Mouse (Mus musculus): ENCODE measurements around the gene Sdhaf4. TPM values are rescaled to one million over a fixed set of nuclear protein-coding genes. Genes with fewer than 3 reads are reported as not detected.

Sdhaf4 gene
- 88.9 and 91.6 TPM in 2 replicates for polyA plus RNA-seq (2016; fragmentation: Nextera tagmentation; extraction: Ambion mirVana)

DNA sequence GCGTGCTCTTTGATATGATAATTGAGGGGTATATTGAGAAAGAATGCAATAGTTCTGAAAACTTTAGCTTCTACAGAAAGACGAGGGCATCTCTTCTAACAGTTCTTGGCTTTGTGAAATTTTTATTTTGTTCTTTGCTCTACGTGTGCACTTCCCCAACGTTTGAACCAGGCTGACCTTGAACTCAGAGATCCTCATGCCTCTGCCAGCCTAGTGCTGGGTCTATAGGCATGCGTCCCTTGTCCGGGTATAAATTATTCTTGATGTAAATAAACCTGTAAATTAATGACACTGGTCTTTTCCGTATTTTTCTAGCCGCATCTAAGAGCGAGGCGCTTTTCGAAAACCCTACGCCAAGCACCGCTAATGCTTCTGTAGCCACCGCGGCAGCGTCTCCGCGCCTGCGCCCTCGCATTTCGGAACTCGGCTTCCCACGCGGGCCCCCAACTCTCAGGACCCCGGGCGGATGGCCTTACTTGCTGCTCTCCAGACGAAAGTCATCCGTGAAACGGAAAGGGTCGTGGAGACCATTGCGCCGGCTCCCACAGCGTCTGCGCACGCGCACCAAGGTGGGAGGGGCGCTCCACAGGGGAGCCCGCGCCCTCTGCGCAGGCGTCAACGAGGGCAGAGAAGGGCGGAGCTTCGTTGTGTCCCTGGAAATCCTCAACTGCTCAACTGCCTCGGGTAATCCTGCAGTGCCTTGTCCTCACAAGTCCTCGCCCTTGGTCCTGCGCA lies at the start of gene Sdhaf4:
Gene Sdhaf4, minus strand, starts transcription at position 587 of the 735 bp plus-strand sequence.
- 2% methylated on average over 47 of the region's 47 CpGs for WGBS
- peak; percentile 97 for ATAC-seq (ENCODE audit: low FRiP score, low read depth)
- H3K4me3 ChIP-seq: peak within 1 kb of the TSS; percentile 53

DNA sequence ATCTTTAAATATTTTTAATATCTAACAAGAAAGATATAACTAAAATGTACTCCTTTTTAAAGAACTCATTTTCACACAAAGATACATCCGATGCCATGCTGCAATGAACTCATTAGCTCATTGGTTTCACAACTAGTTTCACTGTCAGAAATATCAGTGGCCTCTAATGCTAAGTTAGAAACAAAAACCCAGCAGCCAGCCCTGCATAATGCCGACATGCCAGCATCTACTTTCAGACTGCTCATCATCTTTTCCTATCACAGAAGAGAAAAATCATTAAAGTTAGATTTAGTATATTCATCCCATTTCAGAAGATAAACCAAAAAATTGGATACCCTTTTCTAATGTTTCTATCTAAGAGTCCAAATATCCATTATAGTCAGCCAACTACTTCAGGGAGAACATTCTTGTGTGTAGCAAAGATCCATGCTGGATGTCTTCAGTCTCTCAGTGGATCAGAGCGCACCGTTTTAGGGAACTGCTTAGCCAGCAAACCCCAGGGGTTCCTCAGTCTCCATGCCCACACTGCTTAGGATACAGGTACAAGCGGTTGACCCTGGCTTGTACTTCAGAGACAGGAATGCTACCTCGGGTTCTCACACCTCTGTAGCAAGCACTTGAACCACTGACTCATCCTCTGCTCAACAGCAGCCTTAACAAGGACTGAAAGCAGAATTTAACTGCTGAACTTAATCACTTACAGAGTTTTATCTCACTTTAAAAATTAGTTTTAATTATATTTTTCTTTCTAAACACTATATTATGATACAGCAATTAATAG lies 41.5 kb upstream of the Sdhaf4 start:
- Histone ChIP-seq H3K4me2 (replicated peaks) (no peak overlapping the region), H3K4me1 (no peaks in the 10 kb centered on the region), H3K4me3 (no peak overlapping the region), H3K36me3 (peaks cover 11% of the 10 kb centered on the region), H3K27ac (replicated peaks) (no peak overlapping the region), H3K9me3 (no peaks in the 10 kb centered on the region), H3K9ac (replicated peaks) (no peak overlapping the region), H3K27me3 (no peaks in the 10 kb centered on the region)
- 79% methylated on average over 6 of the region's 6 CpGs for WGBS
- no peak for ATAC-seq (ENCODE audit: low FRiP score, low read depth)

More for the DNA sequence above, at the start of gene Sdhaf4:
- Histone ChIP-seq H3K9ac (replicated peaks) (peak within 1 kb of the TSS; percentile 69), H3K27me3 (no peaks in the 10 kb centered on the region), H3K27ac (replicated peaks) (peak within 1 kb of the TSS; percentile 84), H3K36me3 (0 out of 2 replicates have a peak, but pooled peaks cover 4% of the 10 kb centered on the region), H3K4me1 (peaks cover 6% of the 10 kb centered on the region; the same call in 1 of the 2 replicates), H3K9me3 (no peaks in the 10 kb centered on the region), H3K4me2 (replicated peaks) (peak within 1 kb of the TSS; percentile 61)

DNA sequence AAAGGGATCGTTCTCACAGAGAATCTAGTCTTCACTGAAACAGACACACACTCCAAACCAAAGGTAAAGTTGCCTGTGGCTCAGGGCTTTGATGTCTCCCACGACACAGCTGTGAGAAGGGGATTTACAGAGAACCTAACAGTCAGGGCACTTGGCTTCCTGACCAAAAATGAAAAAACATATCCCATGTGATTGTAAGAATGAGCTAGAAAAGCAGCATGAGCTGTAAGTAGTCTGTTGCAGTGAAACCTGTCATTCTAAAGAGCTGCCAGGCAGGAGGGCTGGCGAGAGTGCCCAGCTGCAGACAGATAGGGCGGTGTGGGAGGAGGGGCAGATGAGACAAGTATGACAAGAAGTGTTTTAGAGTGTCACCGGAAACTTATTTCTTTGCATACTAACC lies 40.2 kb upstream of the Sdhaf4 start:
- no peak for ATAC-seq (ENCODE audit: low FRiP score, low read depth)

DNA sequence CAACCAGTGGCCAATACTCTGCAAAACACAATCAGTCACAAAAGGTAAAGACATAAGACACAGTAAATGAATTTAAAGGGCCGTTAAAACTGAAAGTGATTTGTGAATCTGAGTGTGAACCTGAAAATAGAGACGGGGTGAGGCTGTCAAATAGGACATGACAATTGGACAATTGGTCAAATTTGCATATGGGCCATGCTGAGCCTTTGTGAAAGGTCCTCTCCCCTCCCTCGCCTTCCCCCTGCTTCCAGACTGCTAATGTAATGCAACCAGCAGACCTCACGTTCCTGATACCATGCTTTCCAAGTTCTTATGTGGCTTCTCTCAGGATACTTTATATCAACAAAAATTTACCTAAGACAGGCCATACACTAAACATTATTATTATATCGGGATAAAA lies 37.6 kb upstream of the Sdhaf4 start:
- no peaks in the 10 kb centered on the region for H3K9me3 ChIP-seq
- WGBS: 47% methylated on average over 5 of the region's 5 CpGs
- no peak overlapping the region for H3K4me3 ChIP-seq
- no peaks in the 10 kb centered on the region for H3K27me3 ChIP-seq
- peaks cover 6% of the 10 kb centered on the region; the same call in 1 of the 2 replicates for H3K36me3 ChIP-seq
- peak; percentile 72; the same call in 1 of the 2 replicates for ATAC-seq (ENCODE audit: low FRiP score, low read depth)
- no peak overlapping the region for H3K9ac ChIP-seq (replicated peaks)
- H3K4me1 ChIP-seq: no peaks in the 10 kb centered on the region
- H3K4me2 ChIP-seq (replicated peaks): no peak overlapping the region
- H3K27ac ChIP-seq (replicated peaks): no peak overlapping the region

More for the DNA sequence above, 40.2 kb upstream of the Sdhaf4 start:
- Histone ChIP-seq H3K27ac (replicated peaks) (no peak overlapping the region), H3K4me2 (replicated peaks) (no peak overlapping the region), H3K4me1 (no peaks in the 10 kb centered on the region), H3K36me3 (peaks cover 5% of the 10 kb centered on the region; the same call in 1 of the 2 replicates), H3K9me3 (no peaks in the 10 kb centered on the region), H3K27me3 (no peaks in the 10 kb centered on the region), H3K9ac (replicated peaks) (no peak overlapping the region), H3K4me3 (no peak overlapping the region)
- 77% methylated on average over 5 of the region's 5 CpGs for WGBS

- no peak overlapping the region for H3K4me2 ChIP-seq (replicated peaks)
- H3K4me1 ChIP-seq: no peaks in the 10 kb centered on the region
- H3K27ac ChIP-seq (replicated peaks): no peak overlapping the region
- no peak overlapping the region for H3K9ac ChIP-seq (replicated peaks)
- 87% methylated on average over 2 of the region's 2 CpGs for WGBS
- H3K4me3 ChIP-seq: no peak overlapping the region
- H3K27me3 ChIP-seq: no peaks in the 10 kb centered on the region
- no peak for ATAC-seq (ENCODE audit: low FRiP score, low read depth)
- no peaks in the 10 kb centered on the region for H3K9me3 ChIP-seq
- peaks cover 23% of the 10 kb centered on the region; the same call in 1 of the 2 replicates for H3K36me3 ChIP-seq
These were observed 28.4 kb upstream of the Sdhaf4 start for GRCm38 (mm10) chr1:24033759-24034423.

- Histone ChIP-seq H3K27me3 (no peaks in the 10 kb centered on the region), H3K27ac (replicated peaks) (no peak overlapping the region), H3K4me2 (replicated peaks) (no peak overlapping the region), H3K9me3 (no peaks in the 10 kb centered on the region), H3K4me1 (no peaks in the 10 kb centered on the region), H3K9ac (replicated peaks) (no peak overlapping the region), H3K36me3 (peaks cover 18% of the 10 kb centered on the region), H3K4me3 (no peak overlapping the region)
- ATAC-seq (ENCODE audit: low FRiP score, low read depth): no peak
- WGBS: 94% methylated on average over 6 of the region's 6 CpGs
These were observed 5.4 kb upstream of the Sdhaf4 start for GRCm38 (mm10) chr1:24010821-24011220.

- Histone ChIP-seq H3K4me1 (no peaks in the 10 kb centered on the region), H3K9me3 (no peaks in the 10 kb centered on the region), H3K9ac (replicated peaks) (no peak overlapping the region), H3K4me2 (replicated peaks) (no peak overlapping the region), H3K27me3 (no peaks in the 10 kb centered on the region), H3K27ac (replicated peaks) (no peak overlapping the region), H3K4me3 (no peak overlapping the region), H3K36me3 (peaks cover 18% of the 10 kb centered on the region)
- WGBS: 93% methylated on average over 6 of the region's 6 CpGs
- ATAC-seq (ENCODE audit: low FRiP score, low read depth): no peak
These were observed 4.6 kb upstream of the Sdhaf4 start for GRCm38 (mm10) chr1:24010016-24010415.

DNA sequence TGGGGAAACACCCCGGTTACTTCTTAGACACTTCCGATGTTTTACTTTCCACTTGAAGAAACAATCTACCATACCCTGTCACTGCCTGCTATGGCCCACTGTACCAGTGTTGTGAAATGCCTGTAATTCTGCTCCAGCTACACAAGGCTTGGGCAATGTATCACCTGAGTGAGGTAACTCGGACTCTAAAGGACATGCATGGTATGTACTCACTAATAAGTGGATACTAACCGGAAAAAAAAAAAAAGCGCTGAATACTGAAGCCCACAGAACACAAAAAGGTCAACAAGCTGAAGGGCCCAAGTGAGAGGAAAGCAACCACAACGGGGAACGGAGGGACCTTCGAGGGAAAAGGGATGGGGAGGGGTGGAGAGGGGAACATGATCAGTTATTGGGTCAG lies 2.2 kb upstream of the Sdhaf4 start:
- no peak for ATAC-seq (ENCODE audit: low FRiP score, low read depth)
- 86% methylated on average over 8 of the region's 8 CpGs for WGBS
- Histone ChIP-seq H3K9me3 (no peaks in the 10 kb centered on the region), H3K36me3 (0 out of 2 replicates have a peak, but pooled peaks cover 3% of the 10 kb centered on the region), H3K27ac (replicated peaks) (no peak overlapping the region), H3K9ac (replicated peaks) (no peak overlapping the region), H3K4me2 (replicated peaks) (no peak overlapping the region), H3K4me3 (no peak overlapping the region), H3K27me3 (no peaks in the 10 kb centered on the region), H3K4me1 (peaks cover 6% of the 10 kb centered on the region; the same call in 1 of the 2 replicates)

DNA sequence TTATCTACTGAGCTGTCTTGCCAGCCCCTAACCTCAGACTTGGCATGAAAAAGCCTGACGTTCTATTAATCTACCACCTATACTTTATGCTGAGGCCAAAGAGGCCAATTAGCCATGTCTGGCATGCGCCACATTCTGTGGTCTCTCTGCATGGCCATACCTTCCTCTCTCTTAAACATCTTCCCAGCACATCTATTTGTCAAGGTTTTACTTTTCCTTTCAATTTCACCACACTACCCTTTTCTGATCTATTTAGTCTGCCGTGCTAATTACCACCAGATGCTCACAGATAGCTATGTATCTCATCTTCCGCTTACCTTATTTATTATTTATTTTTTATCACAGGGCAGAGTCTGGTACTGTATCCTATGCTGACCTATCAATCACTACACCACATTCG lies 6.1 kb downstream of the Sdhaf4 start:
- Histone ChIP-seq H3K4me1 (peaks cover under 1% of the 10 kb centered on the region; the same call in 1 of the 2 replicates), H3K27me3 (no peaks in the 10 kb centered on the region), H3K4me2 (replicated peaks) (no peak overlapping the region), H3K4me3 (no peak overlapping the region), H3K9ac (replicated peaks) (no peak overlapping the region), H3K9me3 (no peaks in the 10 kb centered on the region), H3K36me3 (peaks cover 33% of the 10 kb centered on the region), H3K27ac (replicated peaks) (no peak overlapping the region)
- 94% methylated on average over 5 of the region's 5 CpGs for WGBS
- no peak for ATAC-seq (ENCODE audit: low FRiP score, low read depth)

DNA sequence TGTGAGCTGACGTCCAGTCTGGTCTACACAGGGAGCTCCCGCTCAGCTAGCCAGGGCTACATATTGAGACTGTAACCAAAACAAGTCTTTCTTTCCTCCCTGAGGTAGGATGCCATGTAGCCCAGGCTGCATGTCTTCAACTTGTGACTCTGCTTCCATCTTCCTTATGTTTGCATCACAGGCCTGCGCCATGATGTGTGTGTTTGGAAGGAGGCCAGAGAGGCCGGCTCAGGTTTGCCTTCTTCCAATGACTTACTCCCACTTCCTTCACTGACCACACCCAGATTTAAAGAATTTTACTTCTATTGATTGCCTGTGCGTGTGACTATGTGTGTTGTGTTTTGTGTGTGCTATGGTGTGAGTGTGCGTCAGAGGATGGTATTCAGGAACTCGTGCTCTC lies 6.6 kb downstream of the Sdhaf4 start:
- Histone ChIP-seq H3K27ac (replicated peaks) (no peak overlapping the region), H3K4me3 (no peak overlapping the region), H3K9me3 (no peaks in the 10 kb centered on the region), H3K36me3 (peaks cover 33% of the 10 kb centered on the region), H3K4me1 (no peaks in the 10 kb centered on the region), H3K4me2 (replicated peaks) (no peak overlapping the region), H3K27me3 (no peaks in the 10 kb centered on the region), H3K9ac (replicated peaks) (no peak overlapping the region)
- WGBS: 95% methylated on average over 7 of the region's 7 CpGs
- ATAC-seq (ENCODE audit: low FRiP score, low read depth): no peak

GRCm38 (mm10) chr1:23998120-23998810 lies 7.2 kb downstream of the Sdhaf4 start:
- H3K27me3 ChIP-seq: no peaks in the 10 kb centered on the region
- no peaks in the 10 kb centered on the region for H3K9me3 ChIP-seq
- H3K36me3 ChIP-seq: peaks cover 33% of the 10 kb centered on the region
- H3K9ac ChIP-seq (replicated peaks): no peak overlapping the region
- H3K4me1 ChIP-seq: no peaks in the 10 kb centered on the region
- no peak for ATAC-seq (ENCODE audit: low FRiP score, low read depth)
- no peak overlapping the region for H3K4me3 ChIP-seq
- H3K27ac ChIP-seq (replicated peaks): no peak overlapping the region
- H3K4me2 ChIP-seq (replicated peaks): no peak overlapping the region
- 92% methylated on average over 7 of the region's 7 CpGs for WGBS
